20 mouse cellular contexts compared by ENCODE assay signal in genomic region chr17:70997836-70998235, GRCm38 (mm10). TPM values are rescaled to one million over a fixed set of nuclear protein-coding genes. Genes with fewer than 3 reads are reported as not detected.
DNase-seq lines count a peak whose midpoint lies in the region; ATAC-seq and TF ChIP-seq lines count a peak whose summit lies in the region.
"Had no signal": no experiment of that assay in that cellular context is flagged by ENCODE, and none has a peak within 500 bp of the region (broad histone marks: within the 10 kb centered on the region; RNA-seq: fewer than 3 reads in every experiment).

No protein-coding gene starts in this region.

- TF ChIP-seq POLR2A in heart, adult 2 months (IDR thresholded peaks at IDR 0.05; ENCODE audit: insufficient read depth, low read depth, low read length): peak; percentile 73

- TF ChIP-seq CTCF in heart, adult 2 months (IDR thresholded peaks at IDR 0.05): no peak

- WGBS in heart, adult 2 months: 9% methylated on average over 6 of the region's 6 CpGs
- 56% methylated on average over 6 of the region's 6 CpGs for WGBS in liver, embryonic 11.5 days
- 18% methylated on average over 6 of the region's 6 CpGs for WGBS in heart, embryonic 16.5 days
- 67% methylated on average over 6 of the region's 6 CpGs for WGBS in intestine, embryonic 15.5 days
- 91% methylated on average over 6 of the region's 6 CpGs for WGBS in forebrain, embryonic 16.5 days

- intact Hi-C loops in heart, adult 2 months (cut with DNase I): loop anchor here (1.0 to 2.0 kb wide), 2 partner anchors 25 to 28 kb away; no protein-coding TSS in a partner anchor

- H3K27me3 ChIP-seq in heart, adult 2 months (ENCODE audit: control insufficient read depth, insufficient read depth, low read length): no peaks in the 10 kb centered on the region
- no peaks in the 10 kb centered on the region for H3K27me3 ChIP-seq in liver, embryonic 11.5 days (replicated peaks; ENCODE audit: control insufficient read depth, insufficient read depth, low read length)
- no peaks in the 10 kb centered on the region for H3K27me3 ChIP-seq in heart, embryonic 16.5 days (ENCODE audit: control insufficient read depth, insufficient read depth, low read length)
- no peaks in the 10 kb centered on the region for H3K27me3 ChIP-seq in intestine, embryonic 15.5 days (replicated peaks)
- H3K27me3 ChIP-seq in forebrain, embryonic 16.5 days (replicated peaks; ENCODE audit: control insufficient read depth, insufficient read depth, low read length): no peaks in the 10 kb centered on the region
- H3K27me3 ChIP-seq: hindbrain, embryonic 15.5 days; midbrain, embryonic 12.5 days; neural tube, embryonic 12.5 days had no signal

- no peaks in the 10 kb centered on the region for H3K9me3 ChIP-seq in liver, embryonic 11.5 days (ENCODE audit: control insufficient read depth, low read length)
- H3K9me3 ChIP-seq in heart, embryonic 16.5 days (replicated peaks; ENCODE audit: control insufficient read depth, low read length): no peaks in the 10 kb centered on the region
- no peaks in the 10 kb centered on the region for H3K9me3 ChIP-seq in intestine, embryonic 15.5 days
- no peaks in the 10 kb centered on the region for H3K9me3 ChIP-seq in forebrain, embryonic 16.5 days (ENCODE audit: control insufficient read depth, low read length)
- H3K9me3 ChIP-seq: hindbrain, embryonic 15.5 days; midbrain, embryonic 12.5 days; neural tube, embryonic 12.5 days had no signal

- H3K36me3 ChIP-seq in heart, adult 2 months (ENCODE audit: control insufficient read depth, insufficient read depth, low read length): peaks cover 44% of the 10 kb centered on the region
- H3K36me3 ChIP-seq in liver, embryonic 11.5 days (ENCODE audit: control insufficient read depth, insufficient read depth, low read length): peaks cover 24% of the 10 kb centered on the region
- H3K36me3 ChIP-seq in heart, embryonic 16.5 days (ENCODE audit: control insufficient read depth, insufficient read depth): peaks cover 20% of the 10 kb centered on the region
- peaks cover 11% of the 10 kb centered on the region; the same call in 1 of the 2 replicates for H3K36me3 ChIP-seq in intestine, embryonic 15.5 days
- no peaks in the 10 kb centered on the region for H3K36me3 ChIP-seq in forebrain, embryonic 16.5 days (ENCODE audit: control insufficient read depth, insufficient read depth)
- H3K36me3 ChIP-seq: hindbrain, embryonic 15.5 days had no signal

- DNase-seq in heart, adult 2 months: peak in 1 of 2 experiments; percentile 45
- no peak for DNase-seq in heart, adult 8-10 months (ENCODE audit: low spot score)
- DNase-seq in liver, embryonic 11.5 days (ENCODE audit: low spot score): no peak
- DNase-seq in liver (no peak), NIH3T3 (ENCODE audit: low read depth) (peak; percentile 40)
- DNase-seq: cerebellum, adult 8-10 months; gastrocnemius, postnatal 36 days; kidney, adult 11 months; kidney, postnatal 4 days; layer of hippocampus, adult 9-11 months; right cerebral cortex, adult 18-20 months had no signal

- H3K4me3 ChIP-seq in heart, adult 2 months: peak overlapping the region; percentile 39
- H3K4me3 ChIP-seq in liver, embryonic 11.5 days (ENCODE audit: low read depth, low read length): no peak overlapping the region
- peak overlapping the region; percentile 35 for H3K4me3 ChIP-seq in heart, embryonic 16.5 days (ENCODE audit: low read length)
- no peak overlapping the region for H3K4me3 ChIP-seq in intestine, embryonic 15.5 days (replicated peaks)
- H3K4me3 ChIP-seq in forebrain, embryonic 16.5 days (replicated peaks; ENCODE audit: low read length): no peak overlapping the region
- H3K4me3 ChIP-seq: erythroblast, embryonic 14.5 days; hindbrain, embryonic 15.5 days; midbrain, embryonic 12.5 days; neural tube, embryonic 12.5 days had no signal

- TF ChIP-seq EP300 in heart, adult 2 months (IDR thresholded peaks at IDR 0.05; ENCODE audit: insufficient read depth, low read depth, low read length): no peak

- H3K79me2 ChIP-seq in heart, adult 2 months (replicated peaks; ENCODE audit: control insufficient read depth, insufficient read depth, low read length): peaks cover 8% of the 10 kb centered on the region

- H3K27ac ChIP-seq in heart, adult 2 months: peak overlapping the region; percentile 100
- no peak overlapping the region for H3K27ac ChIP-seq in liver, embryonic 11.5 days (ENCODE audit: low read depth, low read length)
- peak overlapping the region; percentile 96 for H3K27ac ChIP-seq in heart, embryonic 16.5 days (ENCODE audit: low read length)
- no peak overlapping the region for H3K27ac ChIP-seq in intestine, embryonic 15.5 days
- no peak overlapping the region for H3K27ac ChIP-seq in forebrain, embryonic 16.5 days (ENCODE audit: low read length)
- H3K27ac ChIP-seq: hindbrain, embryonic 15.5 days; macrophage; midbrain, embryonic 12.5 days; neural tube, embryonic 12.5 days had no signal

- H3K4me2 ChIP-seq in liver, embryonic 11.5 days: peak overlapping the region; percentile 20; the same call in 1 of the 2 replicates
- H3K4me2 ChIP-seq in heart, embryonic 16.5 days (ENCODE audit: low read depth, low read length): peak overlapping the region; percentile 61
- H3K4me2 ChIP-seq in intestine, embryonic 15.5 days (replicated peaks): no peak overlapping the region
- no peak overlapping the region for H3K4me2 ChIP-seq in forebrain, embryonic 16.5 days (ENCODE audit: low read length)
- H3K4me2 ChIP-seq: hindbrain, embryonic 15.5 days; midbrain, embryonic 12.5 days; neural tube, embryonic 12.5 days had no signal

- ATAC-seq in liver, embryonic 11.5 days (replicated peaks; ENCODE audit: low FRiP score): no peak
- ATAC-seq in heart, embryonic 16.5 days (replicated peaks; ENCODE audit: extremely low read depth, insufficient read depth, low FRiP score): no peak
- no peak for ATAC-seq in intestine, embryonic 15.5 days
- ATAC-seq in forebrain, embryonic 16.5 days: no peak
- ATAC-seq: forebrain, embryonic 14.5 days had no signal

- H3K4me1 ChIP-seq in heart, adult 2 months (ENCODE audit: control insufficient read depth, insufficient read depth, low read length): peaks cover 19% of the 10 kb centered on the region
- H3K4me1 ChIP-seq in liver, embryonic 11.5 days (replicated peaks; ENCODE audit: control insufficient read depth, insufficient read depth, low read length): peaks cover 22% of the 10 kb centered on the region
- H3K4me1 ChIP-seq in heart, embryonic 16.5 days (ENCODE audit: control insufficient read depth, insufficient read depth, low read length): peaks cover 60% of the 10 kb centered on the region
- H3K4me1 ChIP-seq in intestine, embryonic 15.5 days (replicated peaks): peaks cover 24% of the 10 kb centered on the region
- peaks cover 12% of the 10 kb centered on the region for H3K4me1 ChIP-seq in forebrain, embryonic 16.5 days (replicated peaks; ENCODE audit: control insufficient read depth, insufficient read depth, low read length)

- H3K9ac ChIP-seq in heart, adult 2 months (ENCODE audit: low read depth, low read length): peak overlapping the region; percentile 51
- H3K9ac ChIP-seq in liver, embryonic 11.5 days (ENCODE audit: low read depth, low read length): no peak overlapping the region
- H3K9ac ChIP-seq in heart, embryonic 16.5 days (ENCODE audit: low read length): peak overlapping the region; percentile 64
- H3K9ac ChIP-seq in intestine, embryonic 15.5 days: no peak overlapping the region
- no peak overlapping the region for H3K9ac ChIP-seq in forebrain, embryonic 16.5 days (replicated peaks; ENCODE audit: low read depth, low read length)
- H3K9ac ChIP-seq: hindbrain, embryonic 15.5 days; midbrain, embryonic 12.5 days; neural tube, embryonic 12.5 days had no signal

RNA-seq across cellular contexts. Expression of gene Myom1, which starts 4.6 kb away (rescaled TPM):
- 1,000 to 10,000 TPM in 1 of 2 experiments, 100 to 1,000 TPM in 1; 865 to 1,030 TPM for total RNA-seq in heart, adult 2 months (2021)
- 222 and 381 TPM in 2 replicates for polyA plus RNA-seq in heart, adult 2 months (2012; rRNA removed)
- 1,000 to 10,000 TPM; 1,005 to 1,153 (median 1,086) TPM for total RNA-seq in heart, adult 8-10 months (2022)
- 5.8 and 7.3 TPM in 2 replicates for polyA plus RNA-seq in liver, embryonic 11.5 days (2014; fragmentation: Nextera tagmentation; extraction: Ambion mirVana)
- 216 and 224 TPM in 2 replicates for polyA plus RNA-seq in heart, embryonic 16.5 days (2015; fragmentation: Nextera tagmentation; extraction: Ambion mirVana)
- 11.1 and 12.6 TPM in 2 replicates for polyA plus RNA-seq in intestine, embryonic 15.5 days (2015; fragmentation: Nextera tagmentation; extraction: Ambion mirVana)
- polyA plus RNA-seq in forebrain, embryonic 16.5 days (2015; fragmentation: Nextera tagmentation; extraction: Ambion mirVana): 0.77 and 1.3 TPM in 2 replicates
- polyA plus RNA-seq: erythroblast, embryonic 14.5 days had no signal

RNA-seq across cellular contexts. Expression of gene Myl12a, which starts 4.8 kb away (rescaled TPM):
- 1,000 to 10,000 TPM in 1 of 2 experiments, 100 to 1,000 TPM in 1; 822 to 1,002 TPM for total RNA-seq in heart, adult 2 months (2021)
- polyA plus RNA-seq in heart, adult 2 months (2012; rRNA removed): 617 and 695 TPM in 2 replicates
- 1,000 to 10,000 TPM in 3 of 4 experiments, 100 to 1,000 TPM in 1; 878 to 1,206 (median 1,167) TPM for total RNA-seq in heart, adult 8-10 months (2022)
- 428 and 442 TPM in 2 replicates for polyA plus RNA-seq in liver, embryonic 11.5 days (2014; fragmentation: Nextera tagmentation; extraction: Ambion mirVana)
- polyA plus RNA-seq in heart, embryonic 16.5 days (2015; fragmentation: Nextera tagmentation; extraction: Ambion mirVana): 666 and 686 TPM in 2 replicates
- polyA plus RNA-seq in intestine, embryonic 15.5 days (2015; fragmentation: Nextera tagmentation; extraction: Ambion mirVana): 490 and 556 TPM in 2 replicates
- 110 and 142 TPM in 2 replicates for polyA plus RNA-seq in forebrain, embryonic 16.5 days (2015; fragmentation: Nextera tagmentation; extraction: Ambion mirVana)

Comparison
In these comparisons a context has a peak if more than half of its experiments do, and no peak if none do; other contexts are left out.
1. H3K27ac ChIP-seq: peak in heart, adult 2 months (single experiment) and heart, embryonic 16.5 days (single experiment); none in liver, embryonic 11.5 days (single experiment), intestine, embryonic 15.5 days (single experiment) and forebrain, embryonic 16.5 days (single experiment).
2. H3K4me3 ChIP-seq: peak in heart, adult 2 months (single experiment) and heart, embryonic 16.5 days (single experiment); none in liver, embryonic 11.5 days (single experiment), intestine, embryonic 15.5 days (single experiment) and forebrain, embryonic 16.5 days (single experiment).
3. H3K9ac ChIP-seq: peak in heart, adult 2 months (single experiment) and heart, embryonic 16.5 days (single experiment); none in liver, embryonic 11.5 days (single experiment), intestine, embryonic 15.5 days (single experiment) and forebrain, embryonic 16.5 days (single experiment).
4. H3K4me2 ChIP-seq: peak in liver, embryonic 11.5 days (single experiment) and heart, embryonic 16.5 days (single experiment); none in intestine, embryonic 15.5 days (single experiment) and forebrain, embryonic 16.5 days (single experiment).
5. RNA of gene Myom1, which starts 4.6 kb away (polyA plus RNA-seq): 216 to 224 TPM in heart, embryonic 16.5 days and 222 to 381 TPM in heart, adult 2 months; 11.1 to 12.6 TPM in intestine, embryonic 15.5 days, 5.8 to 7.3 TPM in liver, embryonic 11.5 days and 0.77 to 1.3 TPM in forebrain, embryonic 16.5 days; every median in the first group is over 10 times any median in the second.